Mouse (Mus musculus): ENCODE measurements around the gene Olfr1134.
"Not testable (repeated sequence)": the region's sequence is repeated elsewhere in the genome, so short reads cannot be mapped to it uniquely, and the experiment has no call there.

The Olfr1134 gene

GRCm38 (mm10) chr2:87658360-87658759, at the start of gene Olfr1134:
TSS of gene Olfr1134 (minus strand) at chr2:87658460.
- DNase-seq (ENCODE audit: low spot score in 2 of 2) = no peak

GRCm38 (mm10) chr2:87693847-87694246, 35.6 kb upstream of the Olfr1134 start, which contains the start of gene Olfr1136:
TSS of gene Olfr1136 (minus strand) at chr2:87693947.
- no peak for DNase-seq (ENCODE audit: low spot score in 2 of 2)

GRCm38 (mm10) chr2:87673564-87673963, 15.3 kb upstream of the Olfr1134 start, which contains the start of gene Olfr1135:
TSS of gene Olfr1135 (minus strand) at chr2:87673664.
- DNase-seq (ENCODE audit: low spot score in 2 of 2) = no peak

GRCm38 (mm10) chr2:87647274-87647673, 11.0 kb downstream of the Olfr1134 start, which contains the start of gene Olfr1133:
TSS of gene Olfr1133 (minus strand) at chr2:87647374.
- no peak for DNase-seq (ENCODE audit: low spot score in 2 of 2)

- no peak for DNase-seq (ENCODE audit: low spot score in 2 of 2)
Measured at GRCm38 (mm10) chr2:87642441-87642840, 15.8 kb downstream of the Olfr1134 start.

- no peak for DNase-seq (ENCODE audit: low spot score in 2 of 2)
Measured at GRCm38 (mm10) chr2:87637435-87637834, 20.8 kb downstream of the Olfr1134 start, which contains the start of gene Olfr1132. TSS of gene Olfr1132 (minus strand) at chr2:87637535.

DNA sequence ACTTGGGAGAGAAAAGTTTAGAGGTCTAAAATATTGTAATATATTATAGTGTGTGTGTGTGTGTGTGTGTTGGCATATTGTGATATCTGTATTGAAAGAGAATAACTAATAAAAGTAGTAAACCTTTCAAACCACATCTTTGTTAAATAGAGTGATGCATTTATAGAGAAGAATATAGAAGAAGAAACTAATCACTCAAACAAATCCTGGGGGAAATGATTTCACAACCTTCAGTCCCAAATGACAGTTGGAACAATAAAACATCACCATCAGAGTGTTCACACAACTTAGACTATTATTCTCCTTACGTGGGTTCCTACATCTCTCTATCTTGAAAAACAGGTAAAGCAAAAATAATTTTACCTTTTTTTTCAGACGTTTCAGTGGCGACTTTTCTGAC, 31.5 kb downstream of the Olfr1134 start, which contains the start of gene Olfr1131:
TSS of gene Olfr1131 (plus strand) at position 301 of the 400 bp plus-strand sequence.
- no peak for DNase-seq (ENCODE audit: low spot score in 2 of 2)

GRCm38 (mm10) chr2:87605912-87606311, 52.3 kb downstream of the Olfr1134 start, which contains the start of gene Olfr1130:
TSS of gene Olfr1130 (plus strand) at chr2:87606212.
- DNase-seq (ENCODE audit: low spot score in 2 of 2) = not testable (repeated sequence)
